Mouse (Mus musculus) frontal cortex, postnatal 10 days (tissue): Measurements from ENCODE around the gene Aldh1a1.
"Not testable (repeated sequence)": the region's sequence is repeated elsewhere in the genome, so short reads cannot be mapped to it uniquely, and the experiment has no call there.

Experiments
- DNase-seq, 2 experiments: peaks; one replicate each; pipeline ENCODE4 v3.0.0; 2022; ENCODE audit warnings: low spot score in 2 of 2, mixed read lengths in 1 of 2

Gene Aldh1a1

GRCm38 (mm10) chr19:20492491-20492890, at the start of gene Aldh1a1:
Gene Aldh1a1 (plus strand): TSS chr19:20492715.
- DNase-seq = no peak

GRCm38 (mm10) chr19:20447807-20448206, 44.7 kb upstream of the Aldh1a1 start:
- DNase-seq = no peak

- peak in 1 of 2 experiments; percentile 11 for DNase-seq
These were observed 43.0 kb upstream of the Aldh1a1 start for GRCm38 (mm10) chr19:20449546-20449945.

- DNase-seq = no peak
These were observed 41.5 kb upstream of the Aldh1a1 start for GRCm38 (mm10) chr19:20451045-20451444.

GRCm38 (mm10) chr19:20484497-20484896, 8.0 kb upstream of the Aldh1a1 start:
- no peak for DNase-seq

- no peak for DNase-seq
These were observed 565 bp upstream of the Aldh1a1 start for GRCm38 (mm10) chr19:20491950-20492349.

GRCm38 (mm10) chr19:20496476-20496875, 4.0 kb downstream of the Aldh1a1 start:
- no peak for DNase-seq

- DNase-seq = no peak
These were observed 12.8 kb downstream of the Aldh1a1 start for GRCm38 (mm10) chr19:20505359-20505758.

- DNase-seq = no peak
These were observed 14.6 kb downstream of the Aldh1a1 start for GRCm38 (mm10) chr19:20506936-20507615.

- DNase-seq = no peak
These were observed 16.1 kb downstream of the Aldh1a1 start for GRCm38 (mm10) chr19:20508609-20509008.

- no peak for DNase-seq
These were observed 19.5 kb downstream of the Aldh1a1 start for GRCm38 (mm10) chr19:20511971-20512370.

GRCm38 (mm10) chr19:20513181-20513580, 20.7 kb downstream of the Aldh1a1 start:
- DNase-seq = no peak

GRCm38 (mm10) chr19:20513688-20514361, 21.3 kb downstream of the Aldh1a1 start:
- no peak for DNase-seq

- DNase-seq = no peak
These were observed 24.0 kb downstream of the Aldh1a1 start for GRCm38 (mm10) chr19:20516481-20516880.

- not testable (repeated sequence) for DNase-seq
These were observed 36.6 kb downstream of the Aldh1a1 start for GRCm38 (mm10) chr19:20529156-20529555.

- DNase-seq = no peak
These were observed 37.6 kb downstream of the Aldh1a1 start for GRCm38 (mm10) chr19:20529921-20530696.

GRCm38 (mm10) chr19:20536538-20536937, 44.0 kb downstream of the Aldh1a1 start:
- DNase-seq = peak; percentile 22 to 31

GRCm38 (mm10) chr19:20541044-20541443, 48.5 kb downstream of the Aldh1a1 start:
- DNase-seq = no peak

GRCm38 (mm10) chr19:20541924-20542323, 49.4 kb downstream of the Aldh1a1 start:
- no peak for DNase-seq

- no peak for DNase-seq
These were observed 51.3 kb downstream of the Aldh1a1 start for GRCm38 (mm10) chr19:20543816-20544215.

GRCm38 (mm10) chr19:20544941-20545340, 52.4 kb downstream of the Aldh1a1 start:
- DNase-seq = no peak

GRCm38 (mm10) chr19:20547025-20547424, 54.5 kb downstream of the Aldh1a1 start:
- DNase-seq = no peak
